Mouse (Mus musculus): ENCODE measurements at regions not wholly inside any gene's neighbourhood (a gene's known extent, or its start where the extent isn't known, plus 50 kb on each side); places are given as distances from the start of the nearest gene placed in this dataset.
A peak's percentile ranks its signal among the peaks of the same experiment; 100 is the strongest.

GRCm38 (mm10) chr7:130041402-130041965, 449.8 kb downstream of the Wdr11 start:
- DNase-seq = no peak

GRCm38 (mm10) chr7:130042296-130042910, 450.7 kb downstream of the Wdr11 start:
- DNase-seq = no peak

- no peak for DNase-seq
These were observed 452.0 kb downstream of the Wdr11 start for GRCm38 (mm10) chr7:130043397-130044234.

GRCm38 (mm10) chr7:130044235-130044553, 452.5 kb downstream of the Wdr11 start:
- no peak for DNase-seq

DNA sequence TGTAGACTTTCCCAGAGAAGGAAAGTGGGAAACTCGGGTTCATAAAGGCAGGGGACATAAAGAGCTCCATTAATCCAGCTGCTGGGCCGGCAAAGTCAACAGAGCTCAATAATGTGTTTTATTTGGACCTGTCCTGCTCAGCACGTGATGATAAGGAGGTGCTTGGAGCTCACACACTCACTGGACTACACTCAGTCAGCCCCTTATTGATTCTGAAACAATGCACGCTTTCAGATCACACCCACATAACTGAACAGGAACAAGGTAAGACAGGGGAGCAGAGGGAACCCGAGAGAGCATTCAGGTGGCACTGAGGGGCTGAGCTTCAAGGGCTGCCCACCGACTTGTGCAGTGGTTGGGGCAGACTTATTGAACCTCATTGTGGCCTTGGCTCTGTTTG, 452.9 kb downstream of the Wdr11 start:
- DNase-seq = no peak

DNA sequence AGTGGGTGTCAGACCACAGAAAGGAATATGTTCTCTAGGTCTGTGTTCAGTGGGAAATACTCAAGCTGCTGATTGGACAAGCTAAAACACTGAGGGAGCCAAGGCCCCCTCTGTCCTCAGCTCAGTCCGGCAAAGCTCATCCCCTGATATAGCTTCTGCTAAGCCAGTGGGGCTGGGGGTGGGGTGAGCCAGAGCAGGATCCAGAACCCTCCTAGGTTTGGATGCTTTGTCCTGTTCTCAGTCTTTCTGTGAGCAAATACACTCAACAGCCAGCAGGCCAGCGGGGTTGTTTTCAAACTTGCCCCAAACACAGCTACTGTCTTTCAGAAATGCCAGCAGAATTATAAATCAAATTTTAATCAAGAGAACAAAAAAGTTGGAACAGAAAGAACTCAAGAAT, 454.4 kb downstream of the Wdr11 start:
- DNase-seq = no peak

GRCm38 (mm10) chr7:130047293-130048034, 455.8 kb downstream of the Wdr11 start:
- DNase-seq = no peak

GRCm38 (mm10) chr7:130048106-130048772, 456.6 kb downstream of the Wdr11 start:
- DNase-seq = no peak

DNA sequence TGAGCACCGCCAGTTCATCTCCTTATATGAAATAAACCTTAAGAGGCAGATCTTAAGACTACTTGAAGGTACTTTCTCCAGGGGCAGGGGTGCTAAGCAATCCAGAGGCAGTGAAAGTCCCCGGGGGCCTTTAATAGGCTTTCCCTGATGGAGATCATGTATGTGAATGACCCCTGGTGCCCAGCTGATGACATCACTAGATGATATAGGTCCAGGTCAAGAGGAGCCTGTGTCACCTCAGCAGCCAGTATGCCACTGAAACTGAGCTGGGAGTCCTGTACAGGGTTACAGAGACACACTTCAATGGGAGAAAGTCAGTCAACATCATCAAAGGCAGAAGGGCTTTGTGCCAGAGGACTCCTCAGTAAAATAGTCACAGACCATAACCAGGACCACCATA, 457.8 kb downstream of the Wdr11 start:
- no peak for DNase-seq

- DNase-seq = no peak
These were observed 458.5 kb downstream of the Wdr11 start for GRCm38 (mm10) chr7:130050120-130050519.

DNA sequence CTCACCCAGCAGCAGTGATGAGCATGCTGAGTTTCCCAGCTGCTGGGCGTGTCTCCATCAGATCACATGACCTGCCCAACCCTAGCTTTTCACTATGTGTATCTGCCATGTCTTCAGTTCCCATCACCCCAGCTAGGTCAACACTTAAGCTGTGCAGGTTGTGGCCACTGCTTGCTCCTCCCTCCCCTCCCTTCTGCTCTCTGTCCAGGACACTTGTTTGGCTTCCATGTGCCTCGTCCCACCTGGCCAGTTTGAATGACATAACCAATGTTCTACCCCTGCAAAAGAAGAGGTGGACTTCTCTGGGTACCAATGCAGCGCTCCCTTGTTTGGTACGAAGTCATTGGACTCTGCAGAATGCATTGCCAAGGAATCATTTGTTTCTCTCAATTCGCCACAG, 460.7 kb downstream of the Wdr11 start:
- DNase-seq = no peak

GRCm38 (mm10) chr7:130057708-130058107, 462.5 kb downstream of the Ate1 start:
- DNase-seq = no peak

- no peak for DNase-seq
These were observed 461.9 kb downstream of the Ate1 start for GRCm38 (mm10) chr7:130058267-130058666.

- no peak for DNase-seq
These were observed 460.2 kb downstream of the Ate1 start for GRCm38 (mm10) chr7:130059684-130060607.

GRCm38 (mm10) chr7:130064500-130064899, 455.7 kb downstream of the Ate1 start:
- no peak for DNase-seq

- no peak for DNase-seq
These were observed 451.9 kb downstream of the Ate1 start for GRCm38 (mm10) chr7:130068316-130068715.

- DNase-seq = no peak
These were observed 446.8 kb downstream of the Ate1 start for GRCm38 (mm10) chr7:130073388-130073787.

GRCm38 (mm10) chr7:130073890-130074819, 446.0 kb downstream of the Ate1 start:
- DNase-seq = peak; percentile 34

- no peak for DNase-seq
These were observed 437.5 kb downstream of the Ate1 start for GRCm38 (mm10) chr7:130082662-130083061.

- no peak for DNase-seq
These were observed 434.5 kb downstream of the Ate1 start for GRCm38 (mm10) chr7:130085706-130086105.

All from liver (tissue).